Mouse (Mus musculus) layer of hippocampus, adult 8-10 months (tissue): ENCODE measurements at regions not wholly inside any gene's neighbourhood (a gene's known extent, or its start where the extent isn't known, plus 50 kb on each side); places are given as distances from the start of the nearest gene placed in this dataset.
A peak's percentile ranks its signal among the peaks of the same experiment; 100 is the strongest.

ENCODE experiments used
- DNase-seq, 2 experiments: peaks; one replicate each; pipeline ENCODE4 v3.0.0; 2022; ENCODE audit warnings: low spot score in 2 of 2

DNA sequence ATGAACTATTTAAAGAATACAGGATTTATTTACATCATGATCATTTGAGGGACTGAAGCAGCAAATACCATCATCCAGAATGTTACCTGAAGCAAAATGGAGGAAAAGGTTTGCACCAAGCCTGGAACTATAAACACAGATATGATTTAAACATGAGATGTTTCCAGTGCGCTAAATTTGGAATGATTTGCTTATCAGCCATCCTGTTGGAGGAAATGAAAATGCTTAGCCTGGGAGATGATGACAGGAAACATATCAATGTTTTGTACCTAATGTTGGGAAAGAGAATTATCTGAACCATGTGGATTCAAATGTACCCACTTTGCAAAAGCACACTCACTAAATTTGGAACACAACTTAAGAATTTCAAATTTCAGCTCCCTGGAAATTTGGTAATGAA lies 149.3 kb downstream of the Adgra3 start:
- DNase-seq, result no peak

DNA sequence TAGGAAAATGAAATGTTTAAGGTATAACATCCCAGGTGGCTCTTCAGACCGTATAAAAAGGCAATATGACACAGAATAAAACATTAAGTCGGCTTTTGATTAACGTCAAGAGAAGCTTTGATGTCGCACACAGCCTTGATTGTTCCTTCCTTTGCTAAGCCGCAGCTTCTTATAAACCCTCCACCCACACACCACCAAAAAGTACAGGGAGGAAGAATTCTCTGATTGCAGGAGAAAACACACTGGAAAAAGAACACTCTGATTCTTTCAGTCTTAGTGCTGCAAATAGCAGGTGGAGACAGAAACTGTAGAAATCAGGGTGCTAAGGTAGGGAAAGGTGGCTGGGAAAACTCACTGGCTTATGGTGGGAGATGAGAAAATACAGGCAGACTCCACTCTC lies 162.7 kb downstream of the Adgra3 start:
- DNase-seq, result no peak

DNA sequence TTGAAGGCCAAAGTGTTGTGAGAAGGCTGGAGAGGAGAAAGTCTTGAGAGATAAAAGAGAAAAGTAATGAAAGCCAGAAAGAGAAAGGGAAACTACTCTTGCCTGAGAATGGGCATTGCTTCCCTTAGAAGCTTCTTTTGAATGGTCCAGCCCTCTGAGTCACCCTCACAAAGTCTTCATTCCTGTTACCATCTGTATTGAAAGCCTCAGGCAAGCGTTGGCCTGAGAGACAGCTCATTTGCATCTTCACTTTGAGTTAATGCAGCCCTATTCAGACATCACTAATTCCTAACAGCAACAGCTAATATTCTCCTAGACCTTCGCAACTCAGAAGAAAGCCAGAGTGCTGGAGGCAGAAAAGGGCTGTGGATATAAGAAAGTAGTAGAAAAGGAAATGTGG lies 178.4 kb downstream of the Adgra3 start:
- no peak for DNase-seq

DNA sequence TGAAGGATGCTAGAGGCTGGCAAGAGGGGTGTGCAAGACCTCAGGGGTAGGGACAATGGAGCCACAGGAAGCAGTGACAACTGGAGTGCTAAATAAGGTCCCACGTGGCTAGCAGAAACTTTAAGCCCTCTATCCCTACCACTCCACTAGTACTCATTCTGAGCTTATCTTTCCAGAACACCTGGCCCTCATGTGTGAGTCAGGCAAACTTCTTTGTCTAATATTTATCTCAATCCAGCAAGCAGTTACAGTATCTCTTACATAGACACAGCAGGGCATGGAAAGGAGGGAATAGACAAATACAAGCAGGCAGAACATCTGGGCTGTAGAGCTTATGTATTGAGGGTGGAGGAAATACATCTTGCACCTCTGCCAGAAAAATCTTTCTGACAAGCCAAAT lies 182.6 kb downstream of the Adgra3 start:
- DNase-seq, result no peak

- DNase-seq, result no peak
Observed at GRCm38 (mm10) chr5:49857202-49857601, 201.6 kb downstream of the Adgra3 start.

- DNase-seq, result no peak
Observed at GRCm38 (mm10) chr5:49856036-49856435, 202.8 kb downstream of the Adgra3 start.

DNA sequence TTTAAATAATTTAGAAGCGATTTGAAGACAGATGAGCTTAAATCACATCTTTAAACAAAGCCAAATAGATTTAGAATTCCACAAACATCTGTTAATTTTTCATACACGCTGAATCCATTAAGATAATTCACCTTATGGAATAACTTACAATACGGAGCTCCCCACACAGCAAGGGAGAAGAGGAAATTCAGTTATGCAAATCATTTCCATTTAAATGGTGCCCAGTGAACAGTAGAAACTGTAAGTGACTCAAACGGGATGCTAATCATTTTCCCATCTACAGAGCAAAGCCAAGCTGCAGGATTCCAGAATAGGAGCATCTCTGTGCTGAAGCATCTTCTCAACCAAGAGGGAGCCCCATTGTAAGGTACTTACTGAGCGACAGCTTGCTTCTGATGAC lies 210.1 kb downstream of the Adgra3 start:
- DNase-seq, result no peak

- no peak for DNase-seq
Observed at GRCm38 (mm10) chr5:49848174-49848573, 210.6 kb downstream of the Adgra3 start.

DNA sequence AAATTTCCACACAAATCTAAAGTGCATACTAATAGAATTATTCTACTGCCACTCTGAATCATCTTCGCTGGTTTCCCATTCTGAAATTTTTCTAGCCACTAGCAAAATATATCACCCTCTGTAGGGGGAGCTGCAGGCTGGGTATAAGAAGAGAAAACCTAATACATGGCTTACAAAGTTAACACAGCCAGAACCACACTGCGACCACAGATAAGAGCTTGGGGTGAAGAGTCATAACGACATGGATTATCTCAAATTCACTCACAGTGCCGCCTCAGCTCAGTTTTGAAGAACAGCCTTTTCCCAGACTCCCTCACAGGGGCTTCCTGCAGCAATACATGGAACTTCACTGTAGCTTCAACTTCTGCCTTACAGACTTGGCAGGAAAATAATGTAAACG lies 240.0 kb downstream of the Adgra3 start:
- no peak for DNase-seq

GRCm38 (mm10) chr5:49816751-49817150 lies 242.1 kb downstream of the Adgra3 start:
- no peak for DNase-seq

GRCm38 (mm10) chr5:49813335-49813734 lies 245.5 kb downstream of the Adgra3 start:
- DNase-seq, result no peak

GRCm38 (mm10) chr5:49788494-49789160 lies 263.9 kb upstream of the Kcnip4 start:
- DNase-seq, result no peak

- peak; percentile 47 to 51 for DNase-seq
Observed at GRCm38 (mm10) chr5:49783728-49784127, 259.0 kb upstream of the Kcnip4 start.

DNA sequence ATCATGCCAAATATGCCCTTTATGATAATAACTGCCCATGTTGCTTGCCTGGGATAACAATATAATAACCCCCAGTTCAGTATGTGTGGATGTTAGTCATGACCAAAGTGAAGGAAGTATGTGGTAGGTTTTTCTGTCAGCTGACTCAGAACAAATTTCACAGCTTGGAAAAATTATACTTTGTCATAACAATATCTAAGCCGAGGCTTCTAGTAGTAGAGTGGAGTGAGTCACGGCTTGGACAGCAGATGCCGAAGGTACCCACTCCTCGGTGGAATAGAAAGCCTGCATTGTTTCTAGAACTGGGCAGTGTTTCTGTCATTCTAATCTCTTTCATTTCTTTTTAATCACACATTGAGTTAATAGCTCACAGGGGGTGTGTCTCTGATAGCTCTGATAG lies 236.3 kb upstream of the Kcnip4 start:
- DNase-seq, result no peak

DNA sequence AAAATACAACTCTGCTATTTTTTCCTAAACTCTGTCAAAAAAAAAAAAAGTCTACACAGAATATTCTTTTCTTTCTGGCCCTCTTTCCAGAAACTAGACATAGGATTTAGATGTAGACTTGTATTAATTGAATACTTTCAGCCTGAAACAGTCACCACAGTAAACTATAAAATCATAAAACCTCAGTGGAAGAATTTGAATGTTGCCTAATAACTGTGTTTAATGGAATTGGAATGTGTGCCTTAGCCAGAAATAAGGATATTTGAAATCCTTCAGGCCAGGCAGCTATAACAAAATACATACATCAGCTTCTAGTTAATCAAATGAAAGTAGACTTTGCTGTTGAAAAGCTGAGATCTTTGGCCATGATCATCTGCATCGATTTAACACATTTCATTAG lies 230.8 kb upstream of the Kcnip4 start:
- no peak for DNase-seq

GRCm38 (mm10) chr5:49712607-49713006 lies 187.9 kb upstream of the Kcnip4 start:
- DNase-seq, result no peak

DNA sequence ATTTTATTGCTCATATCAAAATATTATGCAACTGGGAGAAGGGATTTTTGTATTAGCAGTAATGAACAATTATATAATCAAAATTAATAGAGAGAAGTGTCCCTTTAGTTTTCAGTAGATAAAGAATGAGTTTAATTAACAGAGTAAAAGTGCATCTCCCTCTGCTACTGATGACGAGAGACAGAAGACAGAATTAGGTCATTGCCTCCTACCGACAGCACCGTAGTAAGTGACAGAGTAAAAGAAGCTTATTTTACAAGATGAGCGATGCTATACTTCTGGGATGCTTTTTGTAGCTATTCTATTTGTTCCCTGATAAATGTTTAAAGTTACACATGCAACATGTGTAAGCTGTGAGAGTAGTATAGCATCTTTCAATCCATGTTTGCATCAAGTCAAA lies 157.4 kb upstream of the Kcnip4 start:
- DNase-seq, result no peak

DNA sequence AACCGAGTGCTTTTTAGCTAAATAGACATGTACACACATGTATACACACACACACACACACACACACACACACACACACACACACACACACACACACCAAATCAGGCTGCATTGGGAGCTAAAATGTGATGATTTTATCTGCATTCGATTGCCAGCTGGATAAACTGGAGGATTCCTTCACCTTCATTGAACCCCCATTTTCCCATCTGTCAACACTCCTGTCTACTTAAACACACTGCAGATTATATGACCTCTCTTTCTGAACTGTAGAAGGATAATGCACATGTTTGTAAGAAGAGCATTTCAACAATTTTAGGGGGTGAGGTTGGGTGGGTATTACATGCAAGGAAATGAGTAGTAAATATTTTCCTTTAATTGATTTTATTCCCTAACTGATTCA lies 156.8 kb upstream of the Kcnip4 start:
- no peak for DNase-seq

GRCm38 (mm10) chr5:49675885-49676284 lies 151.2 kb upstream of the Kcnip4 start:
- DNase-seq, result peak; percentile 9 to 17

DNA sequence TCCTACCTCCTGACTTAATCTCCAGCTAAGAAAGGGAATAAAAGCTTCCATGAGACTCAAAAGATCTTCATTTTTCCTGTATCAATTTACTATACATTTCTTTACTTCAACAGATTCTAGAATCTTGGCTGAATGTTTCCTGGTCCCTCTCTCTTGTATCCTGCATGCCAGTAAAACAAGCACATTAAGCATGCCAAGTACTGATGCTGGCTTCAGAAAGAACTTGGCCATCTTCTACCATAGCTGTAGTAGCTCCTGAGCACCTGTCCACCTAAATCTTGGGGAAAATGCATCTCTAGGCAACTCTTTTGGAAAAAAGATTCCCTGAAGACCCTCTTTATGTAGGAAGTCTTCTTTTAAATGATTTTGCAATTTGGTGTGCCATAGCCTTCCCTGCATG lies 140.5 kb upstream of the Kcnip4 start:
- no peak for DNase-seq

GRCm38 (mm10) chr5:49663928-49664327 lies 139.2 kb upstream of the Kcnip4 start:
- DNase-seq, result no peak

DNA sequence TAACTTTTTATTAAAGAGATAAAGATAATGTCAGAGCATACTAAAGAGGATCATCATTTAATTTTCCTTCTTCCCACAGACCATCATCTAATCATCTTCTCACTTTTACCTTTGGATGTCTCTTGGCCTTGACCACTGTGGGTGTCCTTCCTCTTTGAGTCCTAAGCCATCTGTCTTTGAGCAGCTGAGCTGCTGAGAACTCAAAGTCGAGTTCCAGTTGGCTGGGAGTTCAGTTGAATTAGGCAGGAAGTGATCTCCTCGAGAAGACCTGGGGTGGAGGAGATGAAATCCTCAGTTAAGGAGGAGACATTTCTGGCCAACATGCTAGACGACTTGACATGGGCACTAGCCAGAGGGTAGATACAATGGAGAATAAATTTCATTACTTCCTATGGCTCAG lies 137.4 kb upstream of the Kcnip4 start:
- DNase-seq, result no peak

GRCm38 (mm10) chr5:49660598-49660997 lies 135.9 kb upstream of the Kcnip4 start:
- no peak for DNase-seq

DNA sequence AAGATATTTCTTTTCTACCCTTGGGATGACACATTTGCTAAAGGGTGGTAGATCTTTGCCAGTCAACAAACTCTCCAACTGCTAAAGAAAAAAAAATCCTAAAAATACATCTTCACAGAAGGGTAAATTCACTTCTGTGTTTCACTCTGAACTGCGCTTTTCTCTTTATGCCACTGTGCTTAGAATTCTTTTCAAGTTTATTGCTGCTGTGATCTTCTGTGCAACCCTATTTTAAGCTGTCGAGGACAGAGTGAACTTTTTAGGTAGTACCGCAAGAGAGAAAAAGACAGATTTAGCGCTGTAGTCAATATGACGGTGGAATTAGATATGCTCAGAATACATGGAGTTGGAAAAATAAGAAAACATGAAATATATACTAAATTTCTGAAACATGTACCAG lies 126.2 kb upstream of the Kcnip4 start:
- DNase-seq, result no peak
